Mouse (Mus musculus): ENCODE measurements around the gene Col20a1. TPM values are rescaled to one million over a fixed set of nuclear protein-coding genes. Genes with fewer than 3 reads are reported as not detected.

The Col20a1 gene
- polyA plus RNA-seq, 3 experiments from 2014 or later = 0.78 to 0.93 TPM; not detected in 1

Other genes starting within 250 kb of the Col20a1 start
- not detected for gene Bhlhe23, start 209.6 kb upstream of the Col20a1 start, polyA plus RNA-seq (2017; shearing (Covaris generic))
- gene Ythdf1, start 65.6 kb upstream of the Col20a1 start, polyA plus RNA-seq (2017; shearing (Covaris generic)) = 10 to 100 TPM in 2 of 3 experiments, 1 to 10 TPM in 1; 8.7 to 13.0 (median 10.2) TPM
- not detected for gene Birc7, start 57.5 kb upstream of the Col20a1 start, polyA plus RNA-seq (2017; shearing (Covaris generic))
- gene Nkain4, start 31.8 kb upstream of the Col20a1 start, polyA plus RNA-seq (2017; shearing (Covaris generic)) = not detected
- gene Arfgap1, start 19.3 kb upstream of the Col20a1 start, polyA plus RNA-seq (2017; shearing (Covaris generic)) = 10 to 100 TPM; 51.9 to 68.0 (median 52.9) TPM
- not detected for gene Chrna4, start 57.0 kb downstream of the Col20a1 start, polyA plus RNA-seq (2017; shearing (Covaris generic))
- gene Kcnq2, start 148.8 kb downstream of the Col20a1 start, polyA plus RNA-seq (2017; shearing (Covaris generic)) = under 1 TPM in 1 of 3 experiments, not detected in 2; 0.19 TPM
- not detected for gene Eef1a2, start 170.5 kb downstream of the Col20a1 start, polyA plus RNA-seq (2017; shearing (Covaris generic))
- gene Ppdpf, start 200.7 kb downstream of the Col20a1 start, polyA plus RNA-seq (2017; shearing (Covaris generic)) = 100 to 1,000 TPM; 128 to 152 (median 146) TPM
- gene Ptk6, start 216.3 kb downstream of the Col20a1 start, polyA plus RNA-seq (2017; shearing (Covaris generic)) = under 1 TPM in 1 of 3 experiments, not detected in 2; 0.09 TPM
- gene Srms, start 226.7 kb downstream of the Col20a1 start, polyA plus RNA-seq (2017; shearing (Covaris generic)) = under 1 TPM in 2 of 3 experiments, not detected in 1; 0.19 to 0.35 TPM
- 1 to 10 TPM in 1 of 3 experiments, under 1 TPM in 2; 0.34 to 1.6 (median 0.53) TPM for gene Fndc11, start 233.5 kb downstream of the Col20a1 start, polyA plus RNA-seq (2017; shearing (Covaris generic))